22 mouse cellular contexts compared by ENCODE assay signal in genomic region chr6:135085703-135086102, GRCm38 (mm10). TPM values are rescaled to one million over a fixed set of nuclear protein-coding genes. Genes with fewer than 3 reads are reported as not detected.
"Had no signal": no experiment of that assay in that cellular context is flagged by ENCODE, and none has a peak within 500 bp of the region (broad histone marks: within the 10 kb centered on the region; RNA-seq: fewer than 3 reads in every experiment).

No protein-coding gene starts in this region.

- H3K4me2 ChIP-seq: lung, embryonic 15.5 days; midbrain, embryonic 11.5 days; midbrain, embryonic 13.5 days; midbrain, embryonic 15.5 days; neural tube, embryonic 12.5 days; stomach, embryonic 15.5 days had no signal

- H3K9ac ChIP-seq: liver, postnatal 0 days; lung, embryonic 15.5 days; midbrain, embryonic 13.5 days; midbrain, embryonic 15.5 days; neural tube, embryonic 12.5 days; stomach, embryonic 15.5 days had no signal

- H3K36me3 ChIP-seq: midbrain, embryonic 13.5 days; midbrain, embryonic 15.5 days; neural tube, embryonic 12.5 days; stomach, embryonic 15.5 days had no signal

- H3K9me3 ChIP-seq: lung, embryonic 15.5 days; megakaryocyte, embryonic 14.5 days; midbrain, embryonic 13.5 days; midbrain, embryonic 15.5 days; neural tube, embryonic 12.5 days; stomach, embryonic 15.5 days had no signal

- H3K27ac ChIP-seq: lung, embryonic 15.5 days; macrophage; midbrain, embryonic 13.5 days; midbrain, embryonic 15.5 days; neural tube, embryonic 12.5 days; stomach, embryonic 15.5 days; stomach, postnatal 0 days had no signal

- DNase-seq: liver, postnatal 0 days; lung, adult 2 months; lung, postnatal 14 days; lung, postnatal 36 days; right cerebral cortex, postnatal 14 days; thymus, adult 2 months; thymus, postnatal 25 days; thymus, postnatal 4 days had no signal

- ATAC-seq: liver, postnatal 0 days; midbrain, embryonic 13.5 days; midbrain, embryonic 15.5 days had no signal

- H3K27me3 ChIP-seq: lung, embryonic 15.5 days; neural tube, embryonic 12.5 days; stomach, embryonic 15.5 days had no signal

- H3K4me3 ChIP-seq: lung, embryonic 15.5 days; megakaryocyte, embryonic 14.5 days; midbrain, embryonic 13.5 days; midbrain, embryonic 15.5 days; neural tube, embryonic 12.5 days; stomach, embryonic 15.5 days had no signal

RNA-seq across cellular contexts. Expression of gene Gprc5a, which starts 20.3 kb away (rescaled TPM):
- total RNA-seq: megakaryocyte progenitor cell, adult 5-6 weeks; midbrain, postnatal 0 days had no signal

RNA-seq across cellular contexts. Expression of gene Gprc5d, which starts 32.4 kb away (rescaled TPM):
- total RNA-seq: megakaryocyte progenitor cell, adult 5-6 weeks; midbrain, postnatal 0 days; monocyte, adult 5-6 weeks; neutrophil, adult 5-6 weeks had no signal
- polyA plus RNA-seq: lung, embryonic 15.5 days; macrophage; midbrain, embryonic 11.5 days; midbrain, embryonic 15.5 days; neural tube, embryonic 12.5 days; neural tube, embryonic 14.5 days; stomach, embryonic 15.5 days had no signal
